Mouse (Mus musculus) WW6 (cell line): Measurements from ENCODE around the gene Mprip.
"Not testable (repeated sequence)": the region's sequence is repeated elsewhere in the genome, so short reads cannot be mapped to it uniquely, and the experiment has no call there.

Experiments used
- DNase-seq: peaks from one replicate; pipeline ENCODE4 v3.0.0-alpha.2; 2013; ENCODE audit warnings: low read depth, low spot score

Mprip gene

DNA sequence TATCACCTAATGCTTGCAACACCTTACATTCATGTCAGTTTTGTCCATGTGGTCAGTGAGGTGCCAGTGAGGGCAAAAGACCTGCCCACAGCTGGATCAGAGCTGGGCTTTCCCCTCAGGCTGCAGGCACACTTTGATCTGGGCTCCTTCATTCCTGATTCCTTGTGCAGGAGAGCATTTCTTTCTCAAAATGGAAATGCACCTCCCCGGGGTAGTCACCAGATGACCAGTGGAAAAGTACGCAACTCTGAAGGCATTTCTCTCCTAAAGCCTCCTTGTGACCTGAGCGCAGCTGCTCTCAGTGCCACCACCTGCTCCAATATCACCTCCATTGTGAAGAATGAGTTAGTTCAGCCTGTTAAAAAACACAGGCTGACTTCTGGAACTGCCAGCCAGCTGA is at the start of gene Mprip:
Gene Mprip, plus strand, starts transcription at position 301 of the 400 bp plus-strand sequence.
- no peak for DNase-seq

DNA sequence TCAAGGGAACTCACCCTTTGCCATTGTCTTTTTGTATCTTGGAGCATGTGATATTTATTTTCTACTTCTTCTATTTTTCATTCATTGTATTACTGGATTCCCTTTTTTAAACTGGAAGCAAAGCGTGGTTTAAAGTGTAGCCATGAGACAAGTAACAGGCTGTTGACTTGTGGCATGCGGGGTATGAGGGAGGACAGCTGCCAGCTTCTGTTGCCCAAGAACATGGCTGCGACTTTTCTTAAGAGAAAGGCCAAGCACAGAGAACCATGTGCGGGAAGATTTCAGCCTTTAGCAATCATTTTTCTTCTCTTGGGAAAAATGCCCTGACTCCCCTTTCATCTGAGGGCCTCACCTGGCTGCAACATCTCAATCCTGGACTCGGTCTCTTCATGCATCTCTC is 49.5 kb upstream of the Mprip start:
- DNase-seq, result no peak

DNA sequence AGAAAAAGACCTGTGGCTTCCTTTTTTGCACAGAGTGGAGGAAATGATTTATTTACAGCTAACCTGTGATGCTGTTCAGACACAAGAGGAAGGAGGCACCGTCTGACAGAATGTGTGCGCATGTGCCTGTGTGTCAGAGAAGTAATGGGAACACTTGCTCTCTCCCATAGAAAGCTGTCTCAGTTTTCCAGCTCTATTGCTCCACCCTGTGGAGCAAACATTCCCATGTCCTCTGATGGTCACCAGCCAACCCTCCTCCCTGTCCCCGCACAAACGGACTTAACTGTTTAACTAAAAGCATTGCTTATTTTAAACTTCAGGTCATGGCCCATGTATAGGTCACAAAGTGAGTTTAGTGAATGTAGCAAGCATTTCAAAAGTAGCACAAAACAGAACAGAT is 47.0 kb upstream of the Mprip start:
- DNase-seq, result no peak

DNA sequence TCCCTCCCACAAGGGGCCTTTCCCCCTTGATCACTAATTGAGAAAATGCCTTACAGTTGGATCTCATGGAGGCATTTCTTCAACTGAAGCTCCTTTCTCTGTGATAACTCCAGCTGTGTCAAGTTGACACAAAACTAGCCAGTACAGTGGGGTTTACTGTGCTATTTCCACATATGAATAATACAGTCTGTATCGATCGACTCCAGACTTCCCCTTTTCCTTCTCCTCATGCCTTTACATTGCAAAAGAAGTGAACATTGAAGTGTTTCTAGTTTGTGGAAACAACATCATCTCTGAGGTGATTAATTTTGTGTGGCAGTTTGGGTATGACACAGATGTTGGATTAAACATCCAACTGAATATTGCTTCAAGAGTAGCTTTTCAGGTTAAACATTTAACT is 44.1 kb upstream of the Mprip start:
- DNase-seq, result not testable (repeated sequence)

DNA sequence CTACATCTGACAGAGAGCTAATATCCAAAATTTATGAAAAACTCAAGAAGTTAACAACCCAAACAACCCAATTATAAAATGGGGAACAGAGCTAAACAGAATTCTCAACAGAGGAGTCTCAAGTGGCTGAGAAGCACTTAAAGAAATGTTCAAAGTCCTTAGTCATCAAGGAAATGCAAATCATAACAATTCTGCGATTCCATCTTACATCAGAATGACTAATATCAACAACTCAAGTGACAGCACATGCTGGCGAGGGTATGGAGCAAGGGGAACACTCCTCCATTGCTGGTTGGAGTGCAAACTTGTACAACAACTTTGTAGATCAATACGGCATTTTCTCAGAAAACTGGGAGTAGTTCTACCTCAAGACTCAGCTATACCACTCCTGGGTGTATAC is 38.9 kb upstream of the Mprip start:
- DNase-seq, result no peak

DNA sequence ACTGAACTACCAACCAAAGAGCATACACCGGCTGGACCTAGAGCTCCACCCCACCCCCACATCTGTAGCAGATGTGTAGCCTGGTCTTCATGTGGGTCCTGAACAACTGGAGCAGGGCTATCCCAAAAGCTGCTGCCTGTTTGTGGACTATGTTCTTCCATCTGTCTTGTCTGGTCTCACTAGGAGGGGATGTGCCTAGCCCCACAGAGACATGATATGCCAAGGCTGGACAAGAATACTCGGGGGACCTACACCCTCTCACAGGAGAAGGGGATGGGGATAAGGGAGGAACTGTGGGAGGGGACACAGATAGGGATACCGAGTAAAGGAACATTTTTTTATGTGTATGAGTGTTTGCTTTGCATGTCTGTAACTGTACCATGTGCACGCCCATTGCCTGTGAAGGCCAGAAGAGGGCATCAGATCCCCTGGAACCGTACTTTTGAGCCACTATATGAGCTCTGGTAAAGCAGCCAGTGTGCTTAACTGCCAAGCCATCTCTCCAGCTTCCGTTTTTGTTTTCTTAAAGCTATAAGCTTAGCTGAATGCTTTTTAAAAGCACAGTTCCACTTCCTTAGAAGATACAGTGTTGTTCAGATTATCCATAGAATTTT is 37.0 kb upstream of the Mprip start:
- no peak for DNase-seq

DNA sequence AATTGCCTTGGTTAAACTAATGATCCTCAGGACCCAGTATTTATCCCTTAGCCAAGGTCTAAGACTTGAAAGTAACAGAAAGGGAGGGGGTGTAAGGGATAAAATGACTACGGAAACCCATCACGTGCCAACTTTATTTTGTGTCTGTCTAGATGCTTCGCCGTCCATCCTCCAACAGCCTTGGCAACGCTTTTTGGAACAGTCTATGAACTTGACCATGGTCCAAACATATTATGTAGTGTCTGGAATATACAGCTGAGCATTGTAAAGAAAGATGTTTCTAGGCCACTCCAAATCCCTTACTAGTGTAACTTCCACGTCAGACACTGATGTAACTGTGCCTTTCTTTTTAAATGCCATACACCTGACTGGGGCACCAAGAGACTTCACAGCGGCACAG is 34.9 kb upstream of the Mprip start:
- no peak for DNase-seq

DNA sequence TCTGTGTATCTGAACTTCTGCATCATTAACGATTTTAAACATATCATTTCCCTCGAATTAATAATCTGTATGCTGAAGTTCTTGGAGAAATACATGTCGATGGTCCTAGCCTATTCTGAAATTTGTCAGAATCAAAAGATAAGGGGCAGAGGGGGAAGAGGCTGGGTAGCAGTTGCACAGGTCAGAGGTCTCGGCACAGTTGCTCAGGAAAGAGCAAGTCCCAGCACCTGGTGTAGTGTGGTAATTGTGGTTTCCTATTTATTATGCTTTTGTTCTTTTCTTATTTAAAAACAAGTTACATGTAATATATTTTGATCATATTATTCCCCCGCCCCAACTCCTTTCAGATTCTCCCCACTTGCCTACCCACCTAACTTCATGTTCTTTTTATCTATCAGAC is 32.9 kb upstream of the Mprip start:
- DNase-seq, result no peak

DNA sequence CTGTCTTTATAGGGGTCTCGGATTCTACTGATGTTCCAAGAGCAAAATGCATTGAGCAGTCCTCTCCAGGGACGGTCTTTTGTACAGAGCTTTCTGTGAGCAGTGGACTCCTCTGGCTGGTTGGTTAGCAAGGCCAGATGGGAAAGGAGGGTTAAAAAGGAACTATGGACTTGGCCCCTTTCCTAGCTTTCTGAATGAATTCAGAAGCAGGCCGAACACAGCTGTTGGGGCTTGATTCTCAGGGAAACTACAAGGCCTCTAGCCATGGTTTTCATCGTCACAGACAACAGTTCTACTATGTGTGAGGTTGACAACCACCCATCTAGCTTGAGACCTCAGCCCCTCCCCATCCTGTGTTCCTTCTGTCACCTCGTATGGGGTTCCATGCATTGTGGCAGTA is 31.2 kb upstream of the Mprip start:
- DNase-seq, result no peak

DNA sequence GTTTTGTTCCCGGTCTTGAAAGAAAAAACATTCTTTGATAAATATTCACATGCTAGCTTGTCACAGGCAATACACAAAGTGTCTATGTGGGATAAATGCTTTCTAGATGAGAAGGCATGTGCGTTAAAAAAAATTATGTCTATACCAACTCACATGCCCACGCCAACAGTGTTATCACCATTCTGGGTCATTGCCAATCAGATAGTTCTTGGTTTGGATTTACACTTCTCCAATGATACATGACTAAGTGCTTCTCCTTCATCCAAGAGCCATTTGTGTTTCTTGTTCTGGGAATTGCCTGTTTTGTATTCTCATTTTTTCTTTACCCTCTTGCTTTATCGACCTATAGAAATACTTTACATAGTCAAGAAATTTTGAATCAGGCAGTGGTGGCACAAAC is 29.1 kb upstream of the Mprip start:
- no peak for DNase-seq

DNA sequence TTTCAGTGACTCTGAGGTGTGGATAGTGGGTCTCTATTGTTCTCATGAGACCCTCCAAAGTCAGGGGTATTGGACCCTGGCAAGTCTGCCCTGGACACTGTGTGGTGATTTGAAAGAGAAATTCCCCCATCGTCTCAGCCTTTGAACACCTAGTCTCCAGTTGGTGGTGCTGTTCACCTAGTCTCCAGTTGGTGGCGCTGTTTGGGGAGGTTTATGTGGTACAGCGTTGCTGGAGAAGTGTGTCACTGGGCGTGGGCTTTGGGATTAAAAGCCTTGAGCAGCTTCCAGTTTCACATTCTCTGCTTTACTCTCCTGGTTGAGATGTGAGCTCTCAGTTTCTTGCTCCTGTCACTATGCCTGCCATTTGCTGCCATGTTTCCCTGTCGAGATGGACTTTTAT is 28.1 kb upstream of the Mprip start:
- DNase-seq, result peak; percentile 48

DNA sequence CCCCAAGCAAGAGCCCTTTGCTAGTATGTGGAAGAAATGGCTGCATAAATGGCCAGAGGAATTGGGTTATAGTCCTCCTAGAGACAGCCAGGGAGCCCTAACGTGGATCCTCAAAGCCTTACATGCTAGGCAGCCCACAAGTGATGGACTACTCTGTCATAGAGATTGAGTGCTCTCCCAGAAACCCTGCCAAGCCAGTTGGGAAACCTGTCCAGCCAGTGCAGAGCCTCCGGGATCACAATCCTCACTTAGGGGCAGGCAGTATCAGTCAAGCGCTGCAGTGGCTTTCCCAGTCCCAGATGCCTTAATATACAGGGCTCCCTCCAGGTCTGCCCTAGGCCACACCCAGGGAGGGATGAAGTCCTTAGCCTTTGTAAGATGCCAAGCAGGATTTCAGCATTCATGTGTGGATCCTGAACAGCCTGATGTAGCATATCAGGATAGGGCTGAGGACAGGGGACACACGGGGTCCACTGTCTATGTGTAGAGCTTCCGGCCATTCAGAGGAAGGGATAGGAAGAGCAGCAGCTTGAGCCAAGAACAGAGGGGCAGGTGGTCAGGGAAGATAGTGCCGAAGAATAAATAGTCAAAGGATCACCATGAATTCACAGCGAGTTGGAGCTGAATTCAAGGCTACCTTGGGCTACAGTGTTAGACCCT is 27.0 kb upstream of the Mprip start:
- no peak for DNase-seq

DNA sequence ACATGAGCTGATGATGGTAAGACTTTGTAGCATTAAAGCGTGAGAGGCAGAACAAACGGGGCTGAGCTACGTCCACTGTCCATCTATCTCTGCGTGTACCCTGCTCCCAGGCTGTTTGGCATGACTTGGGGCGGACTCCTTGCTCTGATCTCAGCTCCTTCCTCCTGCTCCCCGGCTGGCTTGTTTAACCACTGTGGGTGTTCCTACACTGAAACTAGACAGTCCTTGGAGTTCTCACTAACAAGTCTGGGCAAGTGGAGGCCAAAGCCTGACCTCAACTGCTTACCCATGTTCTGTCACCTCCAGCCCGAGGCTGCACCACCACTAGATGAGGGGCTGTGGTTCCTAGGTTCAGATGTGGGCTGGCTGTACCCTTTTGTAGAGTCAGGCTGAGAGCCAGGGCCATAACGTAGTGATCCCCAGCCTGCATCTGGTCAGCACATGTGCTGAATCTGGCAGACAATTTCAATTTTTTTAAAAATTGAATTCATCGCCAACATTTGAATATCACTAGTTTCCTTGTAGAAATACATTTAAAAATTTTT is 25.8 kb upstream of the Mprip start:
- no peak for DNase-seq

DNA sequence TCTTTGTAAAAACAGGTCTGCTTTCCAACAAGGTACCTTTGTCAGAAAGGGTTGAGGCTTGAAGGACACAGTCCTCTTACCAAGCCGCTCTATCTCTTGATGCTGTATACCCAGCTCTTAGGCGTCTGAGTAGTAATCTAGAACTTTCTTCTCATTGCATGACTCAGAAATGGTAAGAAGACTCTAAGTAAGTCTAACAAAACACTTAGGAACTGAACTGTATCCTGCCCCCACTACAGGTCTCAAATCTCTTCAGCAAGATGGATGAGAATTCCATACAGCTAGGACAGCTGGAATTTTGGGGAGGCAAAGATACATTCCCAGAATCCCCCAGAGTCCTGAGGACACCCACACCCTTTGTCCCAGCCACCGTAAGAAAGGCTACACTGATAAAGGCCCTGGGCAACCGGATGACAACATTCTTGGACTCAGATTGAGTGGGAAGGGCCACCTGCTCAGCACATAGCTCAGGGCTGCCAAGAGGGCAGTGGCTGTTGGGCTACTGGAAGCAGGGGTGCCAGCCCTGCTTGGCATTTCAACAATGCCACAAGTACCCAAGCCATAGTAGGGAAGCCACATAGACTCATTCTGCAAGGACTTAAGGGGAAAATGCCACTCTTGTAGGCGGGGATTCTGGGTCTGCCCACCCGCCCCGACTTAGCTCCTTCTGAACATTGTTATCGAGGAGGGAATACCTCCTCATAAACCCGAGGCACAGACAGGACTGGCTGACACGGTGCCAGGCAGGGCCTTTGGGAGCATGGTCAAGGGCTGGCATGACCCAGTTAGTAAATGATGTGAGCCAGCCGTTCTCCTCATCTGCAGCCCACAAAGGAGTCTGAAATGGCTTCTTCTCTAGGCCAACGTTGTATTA is 25.0 kb upstream of the Mprip start:
- no peak for DNase-seq

DNA sequence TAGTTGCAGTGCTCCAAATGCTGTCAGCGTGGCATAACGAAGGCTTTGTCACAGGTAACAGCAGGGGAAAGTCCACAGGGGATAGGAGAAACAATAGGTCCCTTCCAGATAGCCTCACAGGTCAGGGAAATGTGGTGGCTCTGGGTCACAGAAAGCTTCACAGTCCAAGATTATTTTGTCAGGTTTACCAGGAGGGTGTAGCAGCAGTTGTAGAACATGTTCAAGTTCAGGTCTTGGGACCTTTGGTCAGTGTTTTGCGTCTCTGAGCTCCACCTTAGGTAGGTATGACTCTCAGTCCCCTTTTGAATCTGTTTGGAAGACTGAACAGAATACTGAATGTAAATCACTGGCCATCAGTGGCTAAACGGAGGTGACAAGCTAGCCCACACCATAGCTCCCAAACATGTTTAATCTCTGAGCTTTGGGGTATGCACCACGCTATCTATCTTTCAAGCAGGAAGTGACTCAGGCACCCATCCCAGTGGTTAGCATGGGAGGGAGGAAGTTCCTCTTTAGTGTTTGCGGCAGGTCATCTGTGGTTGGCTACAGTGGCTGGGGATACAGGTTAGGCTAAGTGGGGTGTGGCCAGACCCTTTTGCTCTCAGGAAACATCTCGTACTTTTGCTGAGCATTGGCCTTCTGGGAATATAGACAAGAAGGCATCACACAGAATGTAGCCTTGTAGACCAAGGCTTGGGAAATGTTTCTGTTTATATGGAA is 24.2 kb upstream of the Mprip start:
- no peak for DNase-seq

DNA sequence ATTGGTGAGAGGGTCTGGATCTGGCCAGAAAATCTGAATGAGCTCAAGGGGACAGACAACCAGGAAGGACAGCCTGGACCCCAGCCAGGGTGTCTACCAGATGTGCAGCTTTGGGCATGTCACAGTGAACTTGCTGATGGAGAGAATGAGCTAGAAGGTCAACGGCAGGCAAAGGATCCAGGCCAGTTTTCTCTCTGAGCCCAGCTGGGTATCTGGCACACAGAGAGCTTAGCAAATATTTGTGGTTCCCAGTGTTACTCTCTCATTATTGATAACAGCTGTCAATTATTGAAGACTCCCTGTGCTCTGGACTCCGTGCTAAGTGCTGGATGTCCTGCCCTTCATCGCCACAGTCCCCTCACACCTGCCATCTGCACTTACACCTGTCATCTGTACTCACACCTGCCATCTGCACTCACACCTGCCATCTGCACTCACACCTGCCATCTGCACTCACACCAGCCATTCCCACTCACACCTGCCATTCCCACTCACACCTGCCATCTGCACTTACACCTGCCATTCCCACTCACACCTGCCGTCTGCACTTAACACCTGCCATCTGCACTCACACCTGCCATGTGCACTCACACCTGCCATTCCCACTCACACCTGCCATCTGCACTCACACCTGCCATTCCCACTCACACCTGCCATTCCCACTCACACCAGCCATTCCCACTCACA is 21.0 kb upstream of the Mprip start:
- no peak for DNase-seq

DNA sequence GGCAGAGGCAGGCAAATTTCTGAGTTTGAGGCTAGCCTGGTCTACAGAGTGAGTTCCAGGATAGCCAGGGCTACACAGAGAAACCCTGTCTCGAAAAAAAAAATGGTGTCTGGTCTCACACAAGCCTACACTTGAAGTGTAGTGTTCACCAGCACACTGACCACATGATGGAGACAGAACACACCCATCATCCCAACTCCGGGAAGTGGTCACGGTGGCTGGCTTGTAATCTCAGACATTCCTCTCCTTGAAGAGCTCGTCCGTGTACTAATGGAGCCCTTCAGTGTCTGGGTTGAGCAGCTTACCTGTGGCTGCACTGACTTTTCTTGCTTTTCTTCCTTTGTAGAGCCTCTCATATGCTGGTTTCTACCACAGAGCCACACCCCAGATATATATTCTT is 19.9 kb upstream of the Mprip start:
- no peak for DNase-seq

DNA sequence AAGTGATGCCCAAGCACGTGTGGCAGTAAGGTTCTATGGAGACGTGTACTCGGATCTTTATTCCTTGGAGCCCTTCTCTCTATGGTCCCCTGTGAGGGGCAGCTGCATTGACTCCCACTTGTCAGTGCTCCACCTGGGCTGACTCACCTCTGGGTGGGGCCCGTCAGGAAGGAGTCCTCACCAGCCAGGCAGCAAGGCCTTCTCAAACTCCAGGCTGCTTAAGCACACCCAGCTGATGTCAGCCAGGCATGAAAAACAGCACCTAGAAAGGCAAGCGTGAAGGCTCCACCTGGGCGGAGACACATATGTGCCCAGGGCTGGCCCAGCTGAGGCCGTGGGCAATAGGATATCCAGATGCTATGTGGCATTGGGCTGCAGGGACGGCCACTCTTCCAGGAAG is 18.7 kb upstream of the Mprip start:
- DNase-seq, result no peak

DNA sequence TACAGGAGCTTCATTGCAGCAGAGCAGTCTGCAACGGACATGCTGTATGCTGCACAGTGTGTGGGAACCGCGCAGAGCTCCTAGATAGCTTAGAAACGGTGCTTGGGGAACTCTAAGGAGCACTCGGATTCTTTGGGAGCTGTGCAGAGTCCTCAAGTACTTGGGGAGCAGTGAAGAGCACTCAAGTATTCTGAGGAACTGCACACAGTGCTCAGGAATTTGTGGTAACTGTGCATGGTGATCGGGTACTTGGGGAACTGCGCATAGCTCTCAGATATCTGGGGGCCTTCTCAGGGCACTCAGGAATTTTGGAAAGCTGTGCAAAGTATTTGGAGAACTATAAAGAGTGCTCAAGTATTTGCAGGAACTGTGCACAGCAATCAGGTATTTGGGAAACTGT is 16.1 kb upstream of the Mprip start:
- no peak for DNase-seq

DNA sequence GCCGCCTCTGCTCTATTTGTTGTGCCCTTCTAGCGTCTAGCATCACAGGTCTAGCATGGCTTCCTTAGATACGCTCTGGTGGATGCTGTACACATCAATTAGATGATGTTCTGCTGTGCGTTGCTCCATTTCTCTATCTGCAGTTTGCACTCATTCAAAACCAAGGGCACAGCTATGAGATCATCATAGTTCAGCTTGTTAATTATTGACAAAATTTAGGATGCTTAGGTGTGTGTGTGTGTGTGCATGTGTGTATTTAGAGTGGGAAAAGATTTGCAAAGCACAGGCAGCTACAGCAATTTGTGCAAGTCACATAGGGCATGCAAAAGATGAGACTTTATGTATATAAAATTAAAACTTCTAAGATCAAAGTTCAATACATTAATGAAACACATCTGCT is 12.0 kb upstream of the Mprip start:
- no peak for DNase-seq

DNA sequence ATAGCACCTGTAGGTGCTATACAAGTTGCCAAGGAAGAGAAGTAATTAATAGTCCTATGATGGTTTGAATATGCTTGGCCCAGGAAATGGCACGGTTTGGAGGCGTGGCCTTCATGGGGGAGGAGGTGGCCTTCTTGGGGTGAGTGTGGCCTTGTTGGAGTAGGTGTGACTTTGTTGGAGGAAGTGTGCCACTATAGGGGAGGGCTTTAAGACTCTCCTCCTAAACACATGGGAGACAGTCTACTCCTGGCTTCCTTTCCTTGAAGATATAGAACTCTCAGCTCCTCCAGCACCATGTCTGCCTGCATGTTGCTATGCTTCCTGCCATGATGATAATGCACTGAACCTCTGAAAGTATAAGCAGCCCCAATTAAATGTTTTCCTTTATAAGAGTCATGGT is 8.1 kb upstream of the Mprip start:
- DNase-seq, result no peak
